Mouse (Mus musculus) C2C12 (cell line): ENCODE data around the gene Fcho1. TPM values are rescaled to one million over a fixed set of nuclear protein-coding genes. Genes with fewer than 3 reads are reported as not detected.

Source experiments
- H3K27me3 ChIP-seq: one replicate; pipeline ENCODE4 v1.6.1; 2011; ENCODE audit not compliant: control insufficient read depth, insufficient read depth, insufficient read length
- H3K36me3 ChIP-seq: one replicate; pipeline ENCODE4 v1.6.1; 2011; ENCODE audit not compliant: control insufficient read depth, insufficient read depth
- H3K4me3 ChIP-seq: one replicate; pipeline ENCODE4 v1.5.1; 2011; ENCODE audit warnings: mild to moderate bottlenecking, control low read depth; ENCODE audit not compliant: poor library complexity, insufficient read depth, severe bottlenecking
- H3K79me2 ChIP-seq: one replicate; pipeline ENCODE4 v1.6.1; 2011; ENCODE audit not compliant: control insufficient read depth, insufficient read depth
- H3K79me3 ChIP-seq: one replicate; pipeline ENCODE4 v1.6.1; 2011; ENCODE audit warnings: low read depth, control low read depth
- H3ac ChIP-seq: one replicate; pipeline ENCODE3; 2011; ENCODE audit warnings: low read depth; ENCODE audit not compliant: control insufficient read depth, insufficient read length
- CEBPB ChIP-seq: IDR thresholded peaks from one replicate; pipeline ENCODE4 v1.6.1; 2011; ENCODE audit warnings: low read depth, mild to moderate bottlenecking, control low read depth, moderate library complexity
- CTCF ChIP-seq: IDR thresholded peaks from one replicate; pipeline ENCODE4 v1.5.1; 2011; ENCODE audit not compliant: control insufficient read depth, insufficient read depth, insufficient read length
- FOSL1 ChIP-seq: IDR thresholded peaks from one replicate; pipeline ENCODE4 v1.8.0; 2011; ENCODE audit warnings: mild to moderate bottlenecking, low read length; ENCODE audit not compliant: poor library complexity, insufficient read depth, severe bottlenecking
- MAX ChIP-seq: IDR thresholded peaks from one replicate; pipeline ENCODE4 v1.6.1; 2011; ENCODE audit warnings: mild to moderate bottlenecking, control low read depth
- MYOD1 ChIP-seq: IDR thresholded peaks from one replicate; pipeline ENCODE4 v1.6.1; 2011; ENCODE audit warnings: low read depth; ENCODE audit not compliant: control insufficient read depth, insufficient read length
- MYOG ChIP-seq: IDR thresholded peaks from one replicate; pipeline ENCODE4 v1.6.1; 2011; ENCODE audit not compliant: control insufficient read depth, insufficient read length; ENCODE audit errors: extremely low read depth
- USF1 ChIP-seq: IDR thresholded peaks from one replicate; pipeline ENCODE4 v1.6.1; 2011; ENCODE audit warnings: low read depth, mild to moderate bottlenecking, control low read depth, moderate library complexity
- polyA plus RNA-seq: library from polyadenylated mRNA; unstranded; fragments of >200 nt; fragmentation: generic; extraction: Trizol; gene quantifications from one replicate; pipeline ENCODE4 v1.2.1, GENCODE M21; 2012; ENCODE audit warnings: missing spikeins

Gene Fcho1
- polyA plus RNA-seq, 1 experiment = not detected

DNA sequence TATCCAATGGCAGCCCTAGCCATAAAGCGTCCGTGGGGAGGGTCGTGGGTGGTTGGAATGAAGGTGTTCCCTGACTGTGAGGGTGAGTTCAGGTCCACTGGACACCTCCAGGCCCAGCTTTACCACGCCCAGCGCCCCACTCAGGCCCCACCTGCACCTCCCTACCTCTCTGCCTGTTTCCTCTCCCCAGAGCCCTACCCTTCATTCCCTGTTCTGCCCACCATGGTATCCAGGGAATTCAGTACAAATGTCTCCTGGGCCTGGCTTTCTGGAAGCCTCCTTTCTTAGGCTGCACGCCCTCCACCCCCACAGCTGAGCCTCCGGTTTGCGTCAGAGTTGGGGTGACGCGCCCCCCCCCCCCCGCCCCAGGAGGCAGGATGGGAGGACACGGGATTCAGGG, 55.3 kb downstream of the Fcho1 start:
- Histone ChIP-seq H3K4me3 (peak overlapping the region; percentile 32), H3K79me2 (no peaks in the 10 kb centered on the region), H3K79me3 (no peaks in the 10 kb centered on the region), H3ac (peak overlapping the region; percentile 47), H3K27me3 (no peaks in the 10 kb centered on the region), H3K36me3 (no peaks in the 10 kb centered on the region)
- TF ChIP-seq MAX (no peak), CTCF (no peak), FOSL1 (no peak), MYOD1 (no peak), USF1 (no peak), MYOG (no peak), CEBPB (no peak)

DNA sequence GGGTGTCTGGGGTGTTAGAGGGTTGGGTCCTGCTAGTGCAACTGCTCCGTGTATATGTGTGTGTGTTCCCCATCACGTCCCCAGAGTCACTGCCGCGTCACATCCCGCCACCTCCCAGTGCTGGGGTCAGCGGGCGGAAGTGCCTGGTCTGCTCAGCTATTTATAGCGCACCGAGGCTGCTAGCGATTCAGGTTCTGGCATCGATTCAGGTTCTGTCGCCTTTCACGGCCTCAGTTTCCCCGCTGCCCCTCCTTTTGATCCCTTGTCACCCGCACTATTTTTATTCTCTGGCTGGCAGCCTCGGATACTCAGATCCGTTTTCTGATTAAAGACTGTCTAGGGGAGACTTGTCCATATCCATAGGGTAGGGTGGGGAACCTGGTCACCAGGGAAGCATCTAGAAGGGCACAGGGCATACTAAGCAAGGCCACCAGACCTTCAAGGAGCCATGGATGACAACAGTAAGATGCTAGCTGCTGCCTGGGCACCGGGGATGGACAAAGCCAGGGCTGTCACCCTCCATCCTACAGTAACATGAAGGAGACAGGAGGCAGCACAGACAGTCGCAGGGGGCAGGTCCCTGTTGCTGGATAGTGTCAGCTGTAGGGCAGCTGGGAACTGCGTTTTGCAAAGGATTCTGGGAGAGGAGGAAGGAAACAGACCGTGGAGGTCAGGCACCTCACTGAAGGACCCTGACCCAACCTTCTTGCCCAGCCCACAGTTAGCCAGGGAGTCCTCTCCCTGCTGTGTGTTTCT, 57.1 kb downstream of the Fcho1 start:
- Histone ChIP-seq H3K4me3 (no peak overlapping the region), H3K27me3 (no peaks in the 10 kb centered on the region), H3K36me3 (no peaks in the 10 kb centered on the region), H3ac (peak overlapping the region; percentile 42), H3K79me2 (no peaks in the 10 kb centered on the region), H3K79me3 (no peaks in the 10 kb centered on the region)
- no peak for TF ChIP-seq CEBPB
- TF ChIP-seq CTCF = no peak
- no peak for TF ChIP-seq MAX
- no peak for TF ChIP-seq MYOD1
- no peak for TF ChIP-seq MYOG
- TF ChIP-seq USF1 = no peak
- no peak for TF ChIP-seq FOSL1

DNA sequence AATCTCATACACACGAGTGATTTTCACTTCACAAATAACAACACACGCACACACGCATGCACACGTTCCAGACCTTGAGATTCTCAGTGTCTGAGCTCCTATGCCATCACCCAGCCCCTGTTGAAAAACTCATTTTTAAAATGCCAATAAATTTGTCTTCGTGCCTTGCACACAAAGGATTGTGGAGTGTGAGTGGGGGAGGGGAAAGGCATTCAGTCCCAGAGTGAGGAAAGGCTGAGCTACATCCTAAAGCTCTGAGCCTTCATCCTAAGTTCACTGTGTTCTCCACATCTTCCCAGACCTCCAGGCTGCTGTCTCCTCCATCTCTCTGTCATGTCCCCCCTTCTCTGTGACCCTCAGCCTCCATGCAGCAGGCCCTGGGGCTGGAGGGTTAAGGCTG, 58.3 kb downstream of the Fcho1 start:
- Histone ChIP-seq H3K79me2 (no peaks in the 10 kb centered on the region), H3K79me3 (no peaks in the 10 kb centered on the region), H3K36me3 (no peaks in the 10 kb centered on the region), H3K4me3 (no peak overlapping the region), H3ac (no peak overlapping the region), H3K27me3 (no peaks in the 10 kb centered on the region)
- TF ChIP-seq MAX (no peak), CEBPB (no peak), CTCF (no peak), MYOG (no peak), USF1 (no peak), MYOD1 (no peak)

DNA sequence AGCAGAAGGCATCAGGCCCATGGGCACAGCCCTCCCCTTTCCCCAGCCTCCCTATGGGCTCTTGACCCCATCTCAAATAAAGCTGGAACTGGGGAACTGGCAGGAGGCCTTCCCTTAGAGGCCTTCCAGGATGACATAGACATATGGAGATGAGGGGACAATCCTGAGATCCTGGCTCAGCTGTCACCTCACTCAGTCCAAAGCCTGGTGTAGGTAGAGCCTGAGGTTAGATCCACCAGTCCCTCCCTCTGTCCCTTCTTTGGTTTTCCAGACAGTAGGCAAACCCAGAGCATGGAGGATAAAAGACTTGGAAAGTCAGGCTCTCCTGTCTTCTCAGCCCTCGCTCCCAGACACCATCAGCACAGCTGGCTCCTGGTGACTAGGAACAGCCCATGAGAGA, 58.7 kb downstream of the Fcho1 start:
- Histone ChIP-seq H3K79me2 (no peaks in the 10 kb centered on the region), H3K79me3 (no peaks in the 10 kb centered on the region), H3K4me3 (no peak overlapping the region), H3K27me3 (no peaks in the 10 kb centered on the region), H3ac (no peak overlapping the region), H3K36me3 (no peaks in the 10 kb centered on the region)
- no peak for TF ChIP-seq USF1
- no peak for TF ChIP-seq MYOG
- no peak for TF ChIP-seq MAX
- no peak for TF ChIP-seq FOSL1
- no peak for TF ChIP-seq MYOD1

DNA sequence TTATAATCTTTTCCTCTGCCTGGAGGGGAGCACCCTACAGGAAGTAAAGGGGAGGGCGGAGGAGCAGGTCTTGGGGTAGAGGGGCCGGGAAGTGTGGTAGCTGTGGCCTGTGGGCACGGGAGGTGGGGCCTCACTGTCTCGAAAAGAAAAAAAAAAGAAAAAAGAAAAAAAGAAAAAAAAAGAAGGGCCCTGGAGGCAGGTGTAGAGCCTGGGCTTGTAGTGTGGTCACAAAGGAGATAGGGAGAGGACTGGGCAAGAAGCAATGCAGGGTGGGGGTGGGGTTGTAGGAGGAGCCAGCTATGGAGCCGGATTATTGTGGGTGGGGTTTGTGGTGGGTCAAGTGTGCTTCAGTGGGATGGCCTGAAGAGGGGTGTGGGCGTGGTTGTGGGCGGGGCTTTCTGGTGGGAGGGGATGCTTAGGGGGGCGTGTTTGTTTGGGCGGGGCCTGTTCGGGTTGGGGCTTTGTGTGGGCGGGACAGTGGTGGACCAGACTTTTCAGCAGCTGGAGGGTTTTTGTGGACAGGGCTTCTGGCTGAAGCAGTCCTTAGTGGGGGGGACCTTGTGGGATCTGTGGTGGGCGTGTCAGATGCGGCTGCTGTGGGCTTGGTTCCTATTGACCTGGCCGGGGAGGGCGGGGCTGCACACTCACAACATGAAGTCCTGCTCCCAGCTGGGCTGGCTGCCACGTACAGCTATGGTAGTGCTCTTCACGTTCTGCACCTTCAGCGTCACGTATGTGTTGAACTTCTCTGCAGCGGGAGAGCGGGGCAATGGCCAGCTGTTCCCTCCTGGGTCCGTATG, 60.0 kb downstream of the Fcho1 start:
- Histone ChIP-seq H3K79me3 (no peaks in the 10 kb centered on the region), H3K4me3 (peak overlapping the region; percentile 6), H3K36me3 (no peaks in the 10 kb centered on the region), H3ac (no peak overlapping the region), H3K79me2 (no peaks in the 10 kb centered on the region), H3K27me3 (no peaks in the 10 kb centered on the region)
- TF ChIP-seq CEBPB = no peak
- no peak for TF ChIP-seq MAX
- no peak for TF ChIP-seq CTCF
- TF ChIP-seq MYOD1 = no peak
- TF ChIP-seq USF1 = no peak
- no peak for TF ChIP-seq FOSL1
- no peak for TF ChIP-seq MYOG
